Mouse (Mus musculus) limb, embryonic 14.5 days (tissue): ENCODE data around the gene Inka2. TPM values are rescaled to one million over a fixed set of nuclear protein-coding genes. Genes with fewer than 3 reads are reported as not detected.

Experiments used
- ATAC-seq: fragments of 200-750 bp; cut with Nextera tagmentation; 2 replicates; pipeline ENCODE4 v1.8.0; 2017; ENCODE audit warnings: low read depth, moderate number of reproducible peaks, moderate TSS enrichment; ENCODE audit not compliant: low FRiP score
- DNase-seq: peaks from one replicate; pipeline ENCODE4 v3.0.0-alpha.2; 2015; ENCODE audit warnings: low spot score
- H3K27ac ChIP-seq: fragments of 300-500 bp; sonication (generic); replicated peaks from 2 replicates; pipeline ENCODE4 v1.5.1; 2014; ENCODE audit warnings: low read depth, mild to moderate bottlenecking, low read length, moderate library complexity, mixed read lengths
- H3K27me3 ChIP-seq: fragments of 300-500 bp; sonication (generic); 2 replicates; pipeline ENCODE4 v1.6.1; 2014; ENCODE audit warnings: low read length, mixed read lengths; ENCODE audit not compliant: control insufficient read depth, insufficient read depth
- H3K36me3 ChIP-seq: fragments of 300-500 bp; sonication (generic); 2 replicates; pipeline ENCODE4 v1.6.1; 2014; ENCODE audit warnings: mild to moderate bottlenecking, low read length, moderate library complexity, mixed read lengths; ENCODE audit not compliant: control insufficient read depth, insufficient read depth
- H3K4me1 ChIP-seq: fragments of 300-500 bp; sonication (generic); 2 replicates; pipeline ENCODE4 v1.6.1; 2014; ENCODE audit warnings: antibody characterized with exemption, low read length, mixed read lengths; ENCODE audit not compliant: control insufficient read depth, insufficient read depth
- H3K4me2 ChIP-seq: fragments of 300-500 bp; sonication (generic); replicated peaks from 2 replicates; pipeline ENCODE4 v1.6.1; 2014; ENCODE audit warnings: low read depth, mild to moderate bottlenecking, low read length, moderate library complexity; ENCODE audit not compliant: severe bottlenecking
- H3K4me3 ChIP-seq: fragments of 300-500 bp; sonication (generic); replicated peaks from 2 replicates; pipeline ENCODE4 v1.5.1; 2014; ENCODE audit warnings: low read length
- H3K9ac ChIP-seq: fragments of 300-500 bp; sonication (generic); 2 replicates; pipeline ENCODE4 v1.6.1; 2014; ENCODE audit warnings: mild to moderate bottlenecking, low read depth, low read length, moderate library complexity; ENCODE audit not compliant: severe bottlenecking
- H3K9me3 ChIP-seq: fragments of 300-500 bp; sonication (generic); 2 replicates; pipeline ENCODE4 v1.6.1; 2016; ENCODE audit warnings: low read length; ENCODE audit not compliant: control insufficient read depth
- POLR2A ChIP-seq: fragments of 200-500 bp; IDR thresholded peaks from 2 replicates; pipeline ENCODE4 v1.8.0; 2012; ENCODE audit warnings: inconsistent platforms, mild to moderate bottlenecking, moderate library complexity, borderline replicate concordance; ENCODE audit not compliant: insufficient read depth, insufficient read length; ENCODE audit errors: extremely low read depth
- WGBS: fragments of 180-500 bp; shearing (Covaris S2); extraction: QIAGEN DNeasy Blood & Tissue Kit; methylation state at CpG from one replicate; pipeline ENCODE4 v1.1.7; 2014; 5-methylcytosine and 5-hydroxymethylcytosine counted together
- polyA plus RNA-seq, 2 experiments: library from polyadenylated mRNA; depleted of rRNA in 1 of 2; stranded (reverse) in 1 of 2; unstranded in 1 of 2; fragments of >200 nt; fragmentation: Nextera tagmentation in 1 of 2; extraction: Ambion mirVana in 1 of 2; gene quantifications; 2 replicates each; pipeline versions ENCODE4 v1.2.1 to v1.2.3; 2012 to 2014

Gene Inka2
- polyA plus RNA-seq, 2 experiments, result 1.7 to 5.9 TPM

DNA sequence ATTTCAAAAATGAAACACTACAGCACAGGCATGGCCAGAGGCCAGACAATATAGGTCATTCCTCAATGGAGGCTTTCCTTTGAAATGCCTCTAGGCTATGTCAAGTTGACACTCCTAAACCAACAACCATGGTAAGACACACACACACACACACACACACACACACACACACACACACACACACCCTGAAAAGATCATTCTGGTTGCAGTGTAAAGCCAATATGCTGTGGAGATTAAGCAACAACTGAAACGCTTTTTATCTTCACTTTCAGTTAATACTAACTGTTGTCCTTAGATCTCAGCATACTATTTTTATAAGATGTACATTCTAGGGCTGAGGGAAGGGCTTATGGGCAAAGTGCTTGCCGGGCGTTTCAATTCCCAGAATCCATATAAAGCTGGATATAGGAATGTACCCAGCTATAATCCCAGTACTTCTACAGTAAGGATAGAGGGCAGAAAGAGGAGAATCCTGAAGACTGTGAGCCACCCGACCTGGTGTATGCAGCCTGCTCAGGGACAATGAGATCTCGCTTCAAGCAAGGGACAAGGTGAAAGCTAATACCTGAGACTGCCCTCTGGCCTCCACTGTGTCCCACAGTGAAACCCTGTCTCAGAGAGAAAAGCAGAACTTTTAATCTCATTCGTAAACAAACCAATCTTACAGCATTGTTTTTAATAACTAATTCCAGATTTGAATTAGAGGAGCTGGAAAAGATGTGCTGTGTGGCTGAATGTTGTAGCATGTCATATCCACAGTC is 53.1 kb downstream of the Inka2 start:
- Histone ChIP-seq H3K27me3 (no peaks in the 10 kb centered on the region), H3K9ac (no peak overlapping the region), H3K4me3 (no peak overlapping the region), H3K4me2 (no peak overlapping the region), H3K27ac (no peak overlapping the region), H3K4me1 (no peaks in the 10 kb centered on the region), H3K9me3 (no peaks in the 10 kb centered on the region), H3K36me3 (no peaks in the 10 kb centered on the region)
- no peak for DNase-seq
- TF ChIP-seq POLR2A, result no peak
- 70% methylated on average over 6 of the region's 6 CpGs for WGBS
- ATAC-seq, result no peak

DNA sequence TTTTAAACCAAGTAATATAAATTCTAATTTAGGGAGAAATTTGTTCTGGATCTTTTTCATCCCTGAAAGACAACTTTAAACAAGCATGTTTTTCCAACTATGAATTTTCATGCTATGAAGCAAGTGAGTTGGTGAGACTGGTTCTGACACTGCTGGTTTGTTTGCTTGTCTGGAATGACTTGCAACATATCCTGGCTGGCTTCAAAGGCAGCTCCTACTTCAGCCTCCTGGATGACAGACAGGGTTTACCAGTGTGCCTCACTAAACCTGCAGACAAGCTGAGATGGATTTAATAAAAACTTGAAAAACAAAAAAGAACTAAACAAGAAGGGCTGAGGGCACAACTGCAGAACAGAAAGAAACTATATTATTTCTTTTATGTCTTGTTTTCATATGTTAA is 53.7 kb downstream of the Inka2 start:
- Histone ChIP-seq H3K36me3 (no peaks in the 10 kb centered on the region), H3K4me2 (no peak overlapping the region), H3K27ac (no peak overlapping the region), H3K4me1 (no peaks in the 10 kb centered on the region), H3K9ac (no peak overlapping the region), H3K4me3 (no peak overlapping the region), H3K27me3 (no peaks in the 10 kb centered on the region), H3K9me3 (no peaks in the 10 kb centered on the region)
- DNase-seq (no peak), ATAC-seq (no peak)
- no peak for TF ChIP-seq POLR2A

DNA sequence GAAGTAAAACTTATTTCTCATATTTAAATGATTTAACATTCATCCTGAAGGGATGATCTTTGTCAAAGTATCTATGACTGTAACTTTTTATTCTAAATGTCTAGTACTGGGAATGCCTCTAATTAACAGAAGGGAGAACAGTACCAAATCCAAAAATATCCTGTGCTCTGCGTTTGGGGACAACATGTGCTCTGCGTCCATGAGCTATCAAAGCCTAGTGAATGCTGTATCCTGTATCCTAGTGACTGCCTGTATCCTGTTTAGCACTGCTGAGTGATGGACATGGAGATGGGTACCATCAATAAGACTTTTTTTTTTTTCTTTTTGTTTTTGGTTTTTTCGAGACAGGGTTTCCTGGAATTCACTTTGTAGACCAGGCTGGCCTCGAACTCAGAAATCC is 54.3 kb downstream of the Inka2 start:
- Histone ChIP-seq H3K4me2 (no peak overlapping the region), H3K9me3 (no peaks in the 10 kb centered on the region), H3K27me3 (no peaks in the 10 kb centered on the region), H3K4me3 (no peak overlapping the region), H3K4me1 (no peaks in the 10 kb centered on the region), H3K9ac (no peak overlapping the region), H3K27ac (no peak overlapping the region), H3K36me3 (no peaks in the 10 kb centered on the region)
- ATAC-seq (no peak), DNase-seq (no peak)
- WGBS, result 90% methylated on average over 4 of the region's 4 CpGs
- no peak for TF ChIP-seq POLR2A

DNA sequence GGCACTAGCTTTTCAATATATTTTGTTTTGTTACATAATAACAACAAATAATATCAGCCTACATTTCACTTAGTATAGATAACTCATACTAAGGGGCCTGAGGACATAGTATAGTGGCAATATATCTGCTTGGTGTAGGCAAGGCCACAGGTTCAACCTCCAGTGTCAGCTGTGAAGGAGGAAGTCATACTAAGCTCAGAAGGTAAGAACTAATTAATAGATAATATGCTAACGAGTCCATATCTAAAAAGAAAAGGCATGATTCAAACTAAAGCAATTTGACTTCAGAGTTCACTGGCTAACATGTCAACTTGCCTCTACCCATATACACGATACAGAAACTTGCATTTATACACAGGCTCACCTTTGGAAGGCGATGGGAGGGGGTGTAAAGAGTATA is 55.7 kb downstream of the Inka2 start:
- no peak overlapping the region for H3K9ac ChIP-seq
- H3K4me1 ChIP-seq, result no peaks in the 10 kb centered on the region
- TF ChIP-seq POLR2A, result no peak
- no peak overlapping the region for H3K4me2 ChIP-seq
- H3K36me3 ChIP-seq, result no peaks in the 10 kb centered on the region
- H3K4me3 ChIP-seq, result no peak overlapping the region
- DNase-seq (no peak), ATAC-seq (no peak)
- H3K9me3 ChIP-seq, result no peaks in the 10 kb centered on the region
- H3K27me3 ChIP-seq, result no peaks in the 10 kb centered on the region
- H3K27ac ChIP-seq, result no peak overlapping the region
- WGBS, result 91% methylated on average over 3 of the region's 3 CpGs

DNA sequence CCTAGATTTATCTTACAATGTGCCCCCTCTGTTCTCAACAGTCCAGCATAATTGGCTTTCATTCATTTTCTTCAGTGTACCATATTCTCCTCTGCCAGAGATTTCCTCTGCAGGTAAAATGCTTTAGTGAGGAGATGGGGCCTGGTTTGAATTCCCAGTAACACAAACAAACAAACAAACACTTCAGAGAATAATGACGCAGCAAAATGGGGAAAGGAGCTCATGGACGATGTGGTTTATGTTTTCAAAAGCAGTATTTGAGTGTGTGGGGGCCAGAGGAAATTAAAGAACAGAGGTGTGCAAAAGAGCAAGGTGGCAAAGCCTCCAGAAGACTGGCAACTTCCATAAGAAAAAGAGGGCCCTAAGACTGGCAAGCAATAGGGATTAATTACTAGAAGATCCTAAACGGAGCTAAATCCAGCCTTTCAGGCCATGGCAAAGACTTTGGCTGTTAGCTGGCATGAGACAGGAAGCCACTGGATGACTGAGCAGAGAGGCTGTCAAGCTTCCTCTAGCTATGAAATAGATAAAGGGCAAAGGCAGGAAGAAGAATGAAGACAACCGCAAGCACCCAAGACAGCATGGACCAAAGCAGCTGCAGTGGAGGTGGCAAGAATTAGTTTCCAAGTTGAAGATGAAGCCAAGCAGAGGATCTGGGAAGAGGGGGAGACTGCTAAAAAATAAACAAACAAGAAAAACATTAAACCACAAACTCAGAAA is 58.9 kb downstream of the Inka2 start:
- H3K36me3 ChIP-seq, result no peaks in the 10 kb centered on the region
- TF ChIP-seq POLR2A, result no peak
- no peak overlapping the region for H3K4me3 ChIP-seq
- H3K4me2 ChIP-seq, result no peak overlapping the region
- H3K27me3 ChIP-seq, result no peaks in the 10 kb centered on the region
- 67% methylated on average over 4 of the region's 4 CpGs for WGBS
- no peaks in the 10 kb centered on the region for H3K4me1 ChIP-seq
- no peak for ATAC-seq
- H3K9me3 ChIP-seq, result no peaks in the 10 kb centered on the region
- H3K27ac ChIP-seq, result no peak overlapping the region
- H3K9ac ChIP-seq, result no peak overlapping the region
- no peak for DNase-seq
